Mouse (Mus musculus) lung, adult 10 weeks (tissue): ENCODE data around the gene Gng12. TPM values are rescaled to one million over a fixed set of nuclear protein-coding genes. Genes with fewer than 3 reads are reported as not detected.

Experiments used
- polyA plus RNA-seq: library from polyadenylated mRNA; stranded (reverse); fragments of 350-450 nt; fragmentation: Illumina TruSeq; extraction: RNeasy Lipid Tissue Mini Kit (QIAGEN cat#74804); gene quantifications from one replicate; pipeline ENCODE4 v1.2.3, GENCODE M21; 2014; ENCODE audit warnings: low read depth, low replicate concordance; ENCODE audit not compliant: insufficient read depth

Gng12 gene
- polyA plus RNA-seq, result 32.0 TPM

GRCm38 (mm10) chr6:66896119-66896920, at the start of gene Gng12:
Gene Gng12, plus strand, starts transcription at chr6:66896397.

GRCm38 (mm10) chr6:67036837-67037628, 140.8 kb downstream of the Gng12 start, which contains the start of gene Gadd45a:
Gene Gadd45a, minus strand, starts transcription at chr6:67037457.

Other genes with a start within 250 kb of the Gng12 start
- not detected for gene Vmn1r35, start 210.5 kb upstream of the Gng12 start, polyA plus RNA-seq
- not detected for gene Vmn1r36, start 177.2 kb upstream of the Gng12 start, polyA plus RNA-seq
- not detected for gene Vmn1r37, start 167.0 kb upstream of the Gng12 start, polyA plus RNA-seq
- gene Vmn1r38, start 113.8 kb upstream of the Gng12 start, polyA plus RNA-seq, result not detected
- gene Vmn1r39, start 85.8 kb upstream of the Gng12 start, polyA plus RNA-seq, result not detected
- gene Gadd45a, start 141.1 kb downstream of the Gng12 start, polyA plus RNA-seq, result 19.4 TPM